Mouse (Mus musculus): ENCODE data around the gene Trappc2. TPM values are rescaled to one million over a fixed set of nuclear protein-coding genes. Genes with fewer than 3 reads are reported as not detected.

Gene Trappc2
- polyA plus RNA-seq (2014; fragmentation: Nextera tagmentation; extraction: Ambion mirVana), result 91.4 and 92.8 TPM in 2 replicates

DNA sequence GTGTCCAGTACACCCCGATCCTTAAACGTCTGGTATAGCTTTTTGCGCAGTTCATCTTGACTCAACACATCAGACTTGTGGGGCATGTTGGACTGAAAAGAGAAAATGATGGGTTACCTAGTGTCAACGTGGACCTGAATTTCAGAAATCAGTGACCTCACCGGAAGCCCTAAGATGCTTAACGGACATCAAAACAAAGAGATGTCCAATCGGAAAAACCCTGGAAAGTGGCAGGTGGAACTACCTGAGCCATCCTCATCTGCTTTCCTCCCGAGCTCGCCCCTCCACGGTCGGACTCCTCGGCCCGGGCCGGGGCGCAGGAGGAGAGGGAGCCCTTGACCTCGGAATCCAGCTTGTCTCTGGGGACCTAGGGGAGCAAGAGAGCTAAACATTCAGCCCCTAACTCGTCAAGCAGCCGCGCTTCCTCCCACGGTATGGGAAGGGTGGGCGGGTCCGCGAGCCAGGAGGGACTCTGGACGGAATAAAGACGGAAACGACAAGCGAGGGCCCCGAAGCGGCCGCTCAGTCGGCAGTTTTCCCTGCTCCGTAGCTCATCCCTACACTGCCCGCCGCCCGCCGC lies at the start of gene Trappc2:
Trappc2 (plus strand) TSS at position 539 of the 580 bp plus-strand sequence.
- Histone ChIP-seq H3K9me3 (ENCODE audit: control insufficient read depth, low read length) (no peaks in the 10 kb centered on the region), H3K4me3 (replicated peaks; ENCODE audit: low read length) (peak within 1 kb of the TSS; percentile 58), H3K4me1 (replicated peaks; ENCODE audit: control insufficient read depth, insufficient read depth, low read length) (no peaks in the 10 kb centered on the region; the same call in 1 of the 2 replicates), H3K27ac (peak within 1 kb of the TSS; percentile 89), H3K4me2 (replicated peaks) (peak within 1 kb of the TSS; percentile 60), H3K9ac (peak within 1 kb of the TSS; percentile 81), H3K36me3 (replicated peaks; ENCODE audit: control insufficient read depth, insufficient read depth) (no peaks in the 10 kb centered on the region), H3K27me3 (ENCODE audit: control insufficient read depth, insufficient read depth, low read length) (peaks cover 2% of the 10 kb centered on the region)
- peak; percentile 85 for ATAC-seq (ENCODE audit: low FRiP score)
- peak; percentile 30 for DNase-seq (ENCODE audit: low spot score)
- WGBS, result 24% methylated on average over 23 of the region's 36 CpGs

DNA sequence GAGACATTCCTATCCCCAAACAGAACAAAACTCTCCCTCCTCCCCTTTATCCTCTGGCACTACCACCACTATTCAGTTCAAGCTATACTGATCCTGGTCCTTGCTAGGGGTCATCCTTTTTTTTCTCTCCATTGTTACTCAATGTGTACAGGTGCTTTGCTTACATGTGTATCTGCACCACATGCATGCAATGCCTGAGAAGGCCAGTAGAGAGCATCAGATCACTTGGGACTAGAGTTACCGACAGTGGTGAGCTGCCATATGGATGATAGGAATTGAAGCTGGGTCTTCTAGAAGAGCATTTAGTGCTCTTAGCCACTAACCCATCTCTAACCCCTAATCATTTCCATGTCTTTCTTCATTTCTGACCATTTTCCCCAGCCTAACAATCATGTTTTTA lies 46.6 kb upstream of the Trappc2 start:
- Histone ChIP-seq H3K27ac (no peak overlapping the region), H3K9ac (no peak overlapping the region), H3K9me3 (ENCODE audit: control insufficient read depth, low read length) (no peaks in the 10 kb centered on the region), H3K4me3 (replicated peaks; ENCODE audit: low read length) (no peak overlapping the region), H3K27me3 (ENCODE audit: control insufficient read depth, insufficient read depth, low read length) (0 out of 2 replicates have a peak, but pooled peaks cover 3% of the 10 kb centered on the region), H3K36me3 (replicated peaks; ENCODE audit: control insufficient read depth, insufficient read depth) (no peaks in the 10 kb centered on the region; the same call in 1 of the 2 replicates), H3K4me1 (replicated peaks; ENCODE audit: control insufficient read depth, insufficient read depth, low read length) (no peaks in the 10 kb centered on the region), H3K4me2 (replicated peaks) (no peak overlapping the region)
- DNase-seq (ENCODE audit: low spot score) (no peak), ATAC-seq (ENCODE audit: low FRiP score) (no peak)
- WGBS, result 89% methylated on average over 1 of the region's 1 CpGs

GRCm38 (mm10) chrX:166407865-166408264 lies 32.5 kb upstream of the Trappc2 start:
- H3K9me3 ChIP-seq (ENCODE audit: control insufficient read depth, low read length), result no peaks in the 10 kb centered on the region
- no peak overlapping the region for H3K27ac ChIP-seq
- no peak overlapping the region for H3K9ac ChIP-seq
- H3K4me2 ChIP-seq (replicated peaks), result no peak overlapping the region
- no peaks in the 10 kb centered on the region for H3K4me1 ChIP-seq (replicated peaks; ENCODE audit: control insufficient read depth, insufficient read depth, low read length)
- peaks cover 14% of the 10 kb centered on the region; the same call in 1 of the 2 replicates for H3K27me3 ChIP-seq (ENCODE audit: control insufficient read depth, insufficient read depth, low read length)
- no peak overlapping the region for H3K4me3 ChIP-seq (replicated peaks; ENCODE audit: low read length)
- ATAC-seq (ENCODE audit: low FRiP score) (no peak), DNase-seq (ENCODE audit: low spot score) (no peak)
- peaks cover 45% of the 10 kb centered on the region for H3K36me3 ChIP-seq (replicated peaks; ENCODE audit: control insufficient read depth, insufficient read depth)

DNA sequence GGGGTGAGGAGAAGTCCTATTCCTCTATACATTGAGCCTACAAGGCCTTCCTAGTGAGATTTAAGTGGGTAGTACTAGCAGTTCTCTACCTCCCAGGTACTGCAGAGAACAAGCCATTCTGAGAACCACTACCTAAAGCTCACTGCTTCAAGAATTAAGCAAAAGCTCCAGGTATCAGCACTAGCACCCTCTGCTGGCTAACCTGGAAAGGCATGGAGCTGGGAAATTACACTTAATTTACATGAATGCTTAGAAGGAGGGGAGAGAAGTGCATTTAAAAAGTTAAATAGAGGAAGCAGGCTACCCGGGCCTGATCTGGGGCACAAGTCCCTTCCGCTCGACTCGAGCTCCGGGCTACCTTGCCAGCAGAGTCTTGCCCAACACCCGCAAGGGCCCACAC lies 24.2 kb upstream of the Trappc2 start:
- peak; percentile 47 for DNase-seq (ENCODE audit: low spot score)
- Histone ChIP-seq H3K4me1 (replicated peaks; ENCODE audit: control insufficient read depth, insufficient read depth, low read length) (no peaks in the 10 kb centered on the region), H3K27me3 (ENCODE audit: control insufficient read depth, insufficient read depth, low read length) (no peaks in the 10 kb centered on the region), H3K27ac (no peak overlapping the region), H3K4me3 (replicated peaks; ENCODE audit: low read length) (no peak overlapping the region), H3K9ac (no peak overlapping the region), H3K36me3 (replicated peaks; ENCODE audit: control insufficient read depth, insufficient read depth) (0 out of 2 replicates have a peak, but pooled peaks cover 6% of the 10 kb centered on the region), H3K9me3 (ENCODE audit: control insufficient read depth, low read length) (no peaks in the 10 kb centered on the region), H3K4me2 (replicated peaks) (no peak overlapping the region)
- WGBS, result 83% methylated on average over 5 of the region's 6 CpGs
- ATAC-seq (ENCODE audit: low FRiP score), result no peak

- Histone ChIP-seq H3K27me3 (ENCODE audit: control insufficient read depth, insufficient read depth, low read length) (0 out of 2 replicates have a peak, but pooled peaks cover 3% of the 10 kb centered on the region), H3K36me3 (replicated peaks; ENCODE audit: control insufficient read depth, insufficient read depth) (peaks cover 5% of the 10 kb centered on the region), H3K27ac (no peak overlapping the region), H3K9me3 (ENCODE audit: control insufficient read depth, low read length) (no peaks in the 10 kb centered on the region), H3K4me3 (replicated peaks; ENCODE audit: low read length) (no peak overlapping the region), H3K9ac (no peak overlapping the region), H3K4me1 (replicated peaks; ENCODE audit: control insufficient read depth, insufficient read depth, low read length) (no peaks in the 10 kb centered on the region; the same call in 1 of the 2 replicates), H3K4me2 (replicated peaks) (no peak overlapping the region)
- WGBS, result 97% methylated on average over 2 of the region's 2 CpGs
- no peak for ATAC-seq (ENCODE audit: low FRiP score)
- DNase-seq (ENCODE audit: low spot score), result no peak
These were observed 5.6 kb upstream of the Trappc2 start for GRCm38 (mm10) chrX:166434812-166435211.

GRCm38 (mm10) chrX:166440616-166441063 lies 266 bp downstream of the Trappc2 start, which contains the start of gene Ofd1:
Gene Ofd1 (minus strand): TSS chrX:166440704.
- 10% methylated on average over 39 of the region's 44 CpGs for WGBS
- H3K36me3 ChIP-seq (replicated peaks; ENCODE audit: control insufficient read depth, insufficient read depth), result no peaks in the 10 kb centered on the region

GRCm38 (mm10) chrX:166444552-166444951 lies 4.2 kb downstream of the Trappc2 start:
- Histone ChIP-seq H3K36me3 (replicated peaks; ENCODE audit: control insufficient read depth, insufficient read depth) (no peaks in the 10 kb centered on the region), H3K27me3 (ENCODE audit: control insufficient read depth, insufficient read depth, low read length) (no peaks in the 10 kb centered on the region; the same call in none of the 2 replicates), H3K4me3 (replicated peaks; ENCODE audit: low read length) (no peak overlapping the region), H3K4me1 (replicated peaks; ENCODE audit: control insufficient read depth, insufficient read depth, low read length) (no peaks in the 10 kb centered on the region; the same call in 1 of the 2 replicates), H3K4me2 (replicated peaks) (no peak overlapping the region), H3K9ac (no peak overlapping the region), H3K9me3 (ENCODE audit: control insufficient read depth, low read length) (no peaks in the 10 kb centered on the region), H3K27ac (no peak overlapping the region)
- DNase-seq (ENCODE audit: low spot score), result no peak
- no peak for ATAC-seq (ENCODE audit: low FRiP score)
- 89% methylated on average over 3 of the region's 3 CpGs for WGBS

More at GRCm38 (mm10) chrX:166440616-166441063, 266 bp downstream of the Trappc2 start, which contains the start of gene Ofd1:
- Histone ChIP-seq H3K4me1 (replicated peaks; ENCODE audit: control insufficient read depth, insufficient read depth, low read length) (no peaks in the 10 kb centered on the region; the same call in 1 of the 2 replicates), H3K9ac (peak within 1 kb of the TSS; percentile 81), H3K4me2 (replicated peaks) (peak within 1 kb of the TSS; percentile 60), H3K4me3 (replicated peaks; ENCODE audit: low read length) (peak within 1 kb of the TSS; percentile 58), H3K27ac (peak within 1 kb of the TSS; percentile 89), H3K9me3 (ENCODE audit: control insufficient read depth, low read length) (no peaks in the 10 kb centered on the region), H3K27me3 (ENCODE audit: control insufficient read depth, insufficient read depth, low read length) (no peaks in the 10 kb centered on the region; the same call in none of the 2 replicates)
- peak; percentile 98 for ATAC-seq (ENCODE audit: low FRiP score)
- DNase-seq (ENCODE audit: low spot score), result peak; percentile 91

- 78% methylated on average over 6 of the region's 6 CpGs for WGBS
- ATAC-seq (ENCODE audit: low FRiP score) (no peak), DNase-seq (ENCODE audit: low spot score) (no peak)
- Histone ChIP-seq H3K4me3 (replicated peaks; ENCODE audit: low read length) (no peak overlapping the region), H3K4me1 (replicated peaks; ENCODE audit: control insufficient read depth, insufficient read depth, low read length) (no peaks in the 10 kb centered on the region), H3K9ac (no peak overlapping the region), H3K27ac (no peak overlapping the region), H3K9me3 (ENCODE audit: control insufficient read depth, low read length) (no peaks in the 10 kb centered on the region), H3K36me3 (replicated peaks; ENCODE audit: control insufficient read depth, insufficient read depth) (peaks cover 7% of the 10 kb centered on the region; the same call in 1 of the 2 replicates), H3K27me3 (ENCODE audit: control insufficient read depth, insufficient read depth, low read length) (no peaks in the 10 kb centered on the region), H3K4me2 (replicated peaks) (no peak overlapping the region)
These were observed 13.2 kb downstream of the Trappc2 start for GRCm38 (mm10) chrX:166453532-166453931.

DNA sequence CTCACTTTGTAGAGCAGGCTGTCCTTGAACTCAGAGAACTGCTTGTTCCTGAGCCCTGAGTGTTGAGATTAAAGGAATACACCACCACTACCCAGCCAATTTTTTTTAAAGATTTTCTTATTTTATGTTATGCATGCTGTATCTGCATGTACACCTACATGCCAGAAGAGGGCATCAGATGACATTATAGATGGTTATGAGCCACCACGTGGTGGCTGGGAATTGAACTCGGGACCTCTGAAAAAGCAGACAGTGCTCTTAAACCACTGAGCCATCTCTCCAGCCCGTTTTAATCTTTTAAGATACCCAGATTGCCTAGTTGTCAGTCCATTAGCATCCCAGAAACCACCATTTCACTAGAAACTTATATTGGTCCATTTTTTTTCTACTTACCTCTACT lies 14.0 kb downstream of the Trappc2 start:
- Histone ChIP-seq H3K27ac (no peak overlapping the region), H3K4me3 (replicated peaks; ENCODE audit: low read length) (no peak overlapping the region), H3K36me3 (replicated peaks; ENCODE audit: control insufficient read depth, insufficient read depth) (peaks cover 7% of the 10 kb centered on the region; the same call in 1 of the 2 replicates), H3K27me3 (ENCODE audit: control insufficient read depth, insufficient read depth, low read length) (no peaks in the 10 kb centered on the region), H3K4me2 (replicated peaks) (no peak overlapping the region), H3K9me3 (ENCODE audit: control insufficient read depth, low read length) (no peaks in the 10 kb centered on the region), H3K9ac (no peak overlapping the region), H3K4me1 (replicated peaks; ENCODE audit: control insufficient read depth, insufficient read depth, low read length) (no peaks in the 10 kb centered on the region)
- ATAC-seq (ENCODE audit: low FRiP score) (no peak), DNase-seq (ENCODE audit: low spot score) (no peak)
- WGBS, result 76% methylated on average over 3 of the region's 3 CpGs

All from hindbrain, embryonic 14.5 days (tissue).